Mouse (Mus musculus): ENCODE results near the gene Gm7879.
A peak's percentile ranks its signal among the peaks of the same experiment; 100 is the strongest.

Gene Gm7879

DNA sequence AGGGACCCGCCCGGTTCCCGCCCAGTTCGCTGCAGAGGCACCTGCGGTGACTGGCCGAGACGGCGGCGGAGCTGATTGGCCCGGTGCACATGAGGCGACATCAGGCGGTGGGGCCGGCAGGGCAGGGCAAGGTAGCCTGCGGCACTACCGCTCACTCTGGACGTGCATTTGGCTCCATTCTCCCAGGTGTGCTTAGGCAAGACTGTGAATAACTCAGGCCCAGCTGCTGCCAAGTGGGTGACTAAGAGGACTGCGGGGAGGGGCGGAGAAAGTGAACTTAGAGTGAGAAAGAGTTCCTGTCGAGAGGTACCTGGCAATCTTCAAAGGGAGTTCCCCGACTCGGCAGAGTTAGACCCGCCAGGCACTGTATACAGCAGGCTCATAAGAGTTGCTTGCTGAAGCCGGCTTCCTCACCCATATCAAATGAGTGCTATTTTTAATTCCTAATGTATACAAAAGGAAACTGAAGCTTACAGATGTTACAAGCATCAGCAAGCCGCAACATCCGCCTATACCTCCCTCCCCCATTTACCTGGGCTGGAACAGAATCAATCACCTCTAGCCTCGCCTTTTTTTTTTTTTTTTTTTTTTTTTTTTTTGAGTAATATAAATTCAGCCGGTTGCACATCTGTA lies 35.3 kb downstream of the Gm7879 start:
- peak; percentile 49 to 64 for DNase-seq (ENCODE audit: low spot score in 2 of 2)

DNA sequence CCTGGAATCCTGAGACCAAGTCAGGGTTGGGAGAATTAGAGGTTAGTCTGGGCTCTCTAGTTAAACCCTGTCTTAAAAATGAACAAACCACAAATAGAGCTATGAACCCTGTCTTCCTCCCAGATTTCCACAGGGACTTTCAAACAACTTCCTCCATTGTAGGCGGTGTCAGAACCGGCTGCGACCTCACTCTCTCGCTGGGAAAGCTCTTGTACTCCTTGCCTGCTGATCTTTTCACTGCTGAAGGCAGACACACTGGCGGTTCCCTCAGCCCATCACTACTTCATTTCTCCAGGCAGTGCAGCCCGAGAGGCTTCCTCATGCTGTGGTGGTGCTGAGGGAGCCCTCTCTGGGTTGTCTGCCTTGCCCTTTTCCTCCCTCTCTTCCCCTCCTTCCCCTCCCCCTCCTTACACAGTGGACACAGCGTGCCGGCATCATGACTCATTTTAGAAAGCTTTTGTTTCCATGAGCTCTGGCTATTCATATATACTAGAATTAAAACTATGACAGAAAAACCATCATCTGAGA lies 35.9 kb downstream of the Gm7879 start:
- no peak for DNase-seq (ENCODE audit: low spot score in 2 of 2)

DNA sequence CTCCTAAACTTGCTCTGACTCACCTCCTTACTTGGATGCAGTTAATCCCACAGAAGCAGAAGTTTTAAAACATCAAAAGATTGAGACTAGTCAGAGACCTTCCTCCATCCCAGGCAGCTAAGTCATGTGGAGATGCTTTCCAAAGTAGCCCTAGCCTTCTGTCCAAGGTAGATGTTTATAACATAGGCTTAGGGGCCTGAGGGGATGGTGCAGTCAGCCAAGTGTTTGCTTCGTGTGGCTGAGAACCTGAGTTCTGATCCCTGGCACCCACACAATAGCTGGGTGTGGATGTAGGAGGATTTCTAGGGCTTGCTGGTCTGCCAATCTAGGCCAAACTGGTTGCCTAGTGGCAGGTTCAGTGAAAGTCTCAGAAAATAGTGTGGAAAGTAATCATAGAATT lies 40.3 kb downstream of the Gm7879 start:
- DNase-seq (ENCODE audit: low spot score in 2 of 2): no peak

DNA sequence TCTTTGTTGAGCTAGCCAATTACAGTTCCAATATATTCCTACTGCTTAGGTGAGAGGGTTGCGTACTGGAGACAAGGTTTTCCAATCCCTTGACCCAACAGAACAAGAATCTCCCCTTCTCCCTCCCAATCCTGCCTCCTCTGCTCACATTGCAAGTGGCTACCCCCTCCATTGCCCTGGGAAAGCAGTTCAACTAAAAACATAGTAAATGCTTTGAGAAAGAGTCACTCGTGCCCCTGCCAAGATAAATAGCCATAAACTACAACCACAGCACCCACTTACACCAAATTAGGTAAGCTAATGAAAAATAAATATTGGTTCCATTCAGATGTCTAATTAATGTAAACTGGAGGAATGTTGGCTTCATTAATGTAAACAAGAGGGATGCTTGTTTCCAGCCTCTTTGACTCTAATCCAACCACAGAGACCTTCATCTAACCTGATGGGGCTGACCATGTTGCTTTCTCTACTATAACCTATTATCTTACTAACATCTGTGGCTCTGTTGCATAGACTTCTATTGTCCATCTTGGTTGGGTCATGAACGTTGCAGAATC lies 47.0 kb downstream of the Gm7879 start:
- no peak for DNase-seq (ENCODE audit: low spot score in 2 of 2)

DNA sequence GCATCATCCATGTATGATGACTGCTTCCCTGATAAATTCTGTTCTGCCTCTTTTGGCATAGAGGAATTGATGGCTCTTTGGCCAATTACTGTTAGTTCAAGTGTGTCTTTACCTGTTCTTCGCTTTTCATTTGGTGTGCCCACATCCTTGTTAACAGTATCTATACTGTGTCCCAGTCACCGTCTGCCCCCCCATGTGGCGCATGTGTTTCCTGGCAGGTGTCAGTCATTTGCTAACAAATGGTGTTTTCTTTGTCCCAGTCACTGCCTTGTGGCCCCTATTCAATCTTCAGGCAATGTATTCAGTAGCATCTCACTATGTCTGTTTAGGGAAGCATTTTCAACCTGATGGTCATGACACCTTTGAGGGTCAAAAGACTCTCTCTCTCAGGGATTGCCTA lies 48.1 kb downstream of the Gm7879 start:
- DNase-seq (ENCODE audit: low spot score in 2 of 2): no peak

Data from spleen, postnatal 14 days (tissue).